Mouse (Mus musculus) lung, postnatal 4 days (tissue): ENCODE measurements around the gene Ptpn23.
"Not testable (repeated sequence)": the region's sequence is repeated elsewhere in the genome, so short reads cannot be mapped to it uniquely, and the experiment has no call there.

ENCODE experiments used
- DNase-seq, 2 experiments: peaks; one replicate each; pipeline ENCODE4 v3.0.0; 2021

Gene Ptpn23

DNA sequence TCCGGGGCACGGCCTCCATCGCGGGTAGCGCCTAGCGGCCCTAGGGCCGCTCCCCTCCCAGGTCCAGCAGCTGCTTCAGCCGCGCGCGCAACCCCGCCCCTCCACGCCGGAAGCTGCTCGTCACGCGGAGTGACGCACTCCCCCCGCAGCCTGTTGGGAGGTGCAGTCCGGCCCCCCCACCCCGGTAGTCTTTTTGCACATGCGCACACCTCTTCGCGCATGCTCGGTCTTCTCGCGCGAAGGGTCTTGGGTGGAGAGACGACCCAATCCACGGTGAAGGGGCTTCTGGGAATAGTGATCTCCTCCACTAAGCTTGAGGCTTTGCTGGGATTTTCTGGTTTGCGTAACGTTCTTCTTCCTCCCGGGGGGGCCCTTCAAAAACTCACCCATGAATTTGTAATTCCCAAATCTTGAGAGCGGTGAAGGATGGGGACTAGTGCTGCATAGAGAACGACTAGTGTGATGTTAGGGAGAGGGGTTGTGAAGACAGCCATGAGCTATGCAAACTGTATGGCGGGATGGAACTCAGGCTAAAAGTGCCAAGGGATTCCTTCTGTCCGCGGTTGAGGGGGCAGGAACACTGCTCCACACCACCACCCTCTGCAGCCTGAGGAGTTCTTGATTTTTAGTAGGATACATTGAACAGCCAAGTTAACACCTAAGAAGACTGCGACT, at the start of gene Ptpn23:
TSS of gene Ptpn23 (minus strand) at position 115 of the 675 bp plus-strand sequence.
- DNase-seq, result peak; percentile 96 to 97

DNA sequence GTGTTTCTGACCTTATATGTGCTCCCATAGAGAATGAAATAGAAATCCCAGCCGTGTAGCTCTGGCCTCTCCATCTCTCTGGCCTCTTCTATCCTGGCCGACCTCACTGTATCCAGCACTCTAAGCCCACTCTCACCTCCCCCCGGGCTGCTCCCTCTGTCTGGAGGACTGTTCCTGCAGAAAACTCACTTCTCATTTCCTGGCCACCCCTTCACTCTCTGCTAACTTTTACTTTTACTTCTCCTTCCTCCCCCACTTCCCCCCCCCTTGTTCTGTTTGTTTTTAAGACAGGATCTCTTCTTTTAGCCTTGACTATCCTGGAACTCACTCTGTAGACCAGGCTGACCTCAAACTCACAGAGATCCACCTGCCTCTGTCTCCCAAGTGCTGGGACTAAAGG, 44.5 kb upstream of the Ptpn23 start:
- no peak for DNase-seq

DNA sequence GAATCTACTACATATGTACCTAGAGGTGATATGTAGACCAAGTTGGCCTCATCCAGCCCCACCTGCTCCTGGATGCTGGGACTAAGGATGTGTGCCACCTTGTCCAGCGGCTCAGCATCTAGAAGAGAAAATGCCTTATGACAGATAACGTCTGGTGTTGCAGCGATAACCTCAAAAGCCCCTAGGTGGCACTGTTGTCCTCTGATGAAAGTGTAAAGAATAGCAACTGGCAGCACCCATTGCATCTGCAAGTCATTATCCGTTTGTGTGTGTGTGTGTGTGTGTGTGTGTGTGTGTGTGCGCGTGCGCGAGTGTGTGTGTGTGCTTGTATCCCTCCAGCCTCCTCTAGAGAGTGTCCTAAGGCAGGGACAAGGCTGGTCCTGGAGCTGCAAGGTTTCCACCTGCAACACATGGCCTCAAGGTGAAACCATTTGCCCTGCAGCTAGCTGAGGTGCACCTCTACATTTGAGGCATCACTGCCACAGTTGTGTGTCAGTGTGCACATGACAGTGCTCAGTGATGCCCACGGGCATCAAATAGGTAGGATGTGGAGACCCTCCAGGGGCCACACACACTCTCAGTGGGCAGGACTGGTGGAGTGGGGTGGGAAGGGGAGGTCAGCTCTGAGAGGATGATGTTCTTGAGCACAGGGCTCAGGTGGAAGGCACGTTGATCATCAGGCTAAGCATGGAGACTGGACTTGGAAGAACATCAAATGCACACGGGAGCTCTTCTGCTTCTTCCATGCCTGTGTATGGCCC, 41.0 kb upstream of the Ptpn23 start:
- DNase-seq, result peak; percentile 68 to 83

DNA sequence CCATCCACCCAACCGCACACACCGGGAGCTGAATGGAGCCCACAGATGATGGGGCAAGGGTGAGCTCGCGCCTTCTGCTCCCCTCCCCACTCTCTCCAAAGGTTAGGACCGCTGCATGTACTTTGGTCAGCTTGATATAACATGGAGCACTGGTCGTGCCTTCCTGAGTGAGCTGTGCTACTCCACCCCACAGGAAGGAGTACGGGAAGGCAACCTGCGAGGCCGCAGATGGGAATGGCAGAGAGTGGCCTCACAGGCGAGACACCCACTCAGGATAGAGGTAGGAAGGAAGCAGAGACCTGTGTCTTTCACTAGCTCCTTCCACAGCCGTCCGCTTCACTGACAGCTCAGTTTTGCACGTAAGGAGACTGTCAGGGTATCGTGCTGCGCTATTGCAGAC, 40.3 kb upstream of the Ptpn23 start:
- DNase-seq, result no peak

DNA sequence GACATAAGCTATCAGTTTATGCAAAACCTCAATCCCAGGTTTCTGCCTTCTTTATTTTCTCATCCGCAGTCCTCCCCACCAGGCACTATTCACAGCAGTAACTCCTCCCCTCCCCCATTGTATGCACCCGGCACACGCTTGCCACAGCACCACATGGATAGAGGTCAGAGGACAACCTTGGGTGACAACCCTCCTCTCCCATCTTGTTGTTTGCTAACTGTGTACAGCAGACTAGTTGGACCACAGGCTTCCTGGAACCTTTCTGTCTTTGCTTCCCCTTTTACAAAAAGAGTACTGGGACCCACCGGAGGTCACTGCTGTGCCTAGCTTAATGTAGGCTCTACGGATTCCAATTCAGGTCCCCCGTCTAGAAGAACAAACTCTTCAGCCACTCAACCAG, 32.5 kb upstream of the Ptpn23 start:
- no peak for DNase-seq

DNA sequence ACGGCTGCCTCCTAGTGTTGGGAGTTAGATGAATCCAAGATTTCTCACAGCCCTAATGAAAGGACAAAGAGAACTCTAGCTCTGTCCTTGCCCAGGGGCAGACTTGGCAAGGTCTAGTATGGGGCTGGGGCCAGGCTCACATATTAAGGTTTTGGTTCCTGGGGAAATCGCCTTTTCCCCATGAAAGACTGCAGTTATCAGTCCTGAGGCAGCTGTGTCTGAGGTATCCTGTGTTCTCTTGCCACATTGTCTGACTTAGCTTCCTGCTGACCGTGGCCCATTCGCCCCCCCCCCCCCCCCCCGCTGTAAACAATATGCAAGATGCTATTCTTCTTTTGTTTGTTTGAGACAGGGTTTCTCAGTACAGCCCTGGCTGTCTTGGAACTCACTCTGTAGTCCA, 32.0 kb upstream of the Ptpn23 start:
- DNase-seq, result peak in 1 of 2 experiments; percentile 37

DNA sequence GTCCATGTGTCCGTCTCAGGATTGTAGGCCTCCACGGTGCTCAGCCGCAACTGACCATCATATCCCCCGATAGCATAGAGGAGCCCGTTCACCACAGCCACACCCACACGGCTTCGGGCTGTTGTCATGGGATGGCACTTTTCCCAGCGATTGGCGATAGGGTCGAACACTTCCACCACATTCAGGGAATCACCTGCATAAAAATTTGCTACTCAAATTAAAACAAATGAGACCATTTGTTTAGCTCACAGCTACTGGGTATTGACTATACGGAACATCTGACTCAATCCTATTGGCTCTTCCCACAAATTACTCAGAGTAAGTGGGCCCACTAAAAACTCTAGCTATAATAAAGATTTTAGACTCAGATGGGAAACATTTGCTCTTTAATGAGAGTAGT, 28.0 kb upstream of the Ptpn23 start:
- no peak for DNase-seq

DNA sequence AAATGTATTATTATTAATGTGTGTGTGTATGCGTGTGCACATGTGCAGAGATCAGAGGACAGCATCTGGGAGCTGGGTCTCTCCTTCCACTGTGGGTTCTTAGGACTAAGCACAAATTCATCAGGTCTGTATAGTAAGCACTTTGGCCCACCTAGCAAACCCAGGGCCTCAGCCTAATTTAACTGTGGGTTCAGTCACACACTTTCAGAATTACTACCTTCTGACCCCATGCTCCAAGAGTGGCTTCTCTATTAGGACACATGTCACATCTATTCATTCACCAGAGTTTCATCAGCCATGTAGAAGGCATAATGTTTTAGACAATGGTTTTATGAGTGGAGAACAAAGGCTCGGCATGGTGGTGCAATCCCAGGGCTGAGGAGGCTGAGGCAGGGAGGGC, 25.0 kb upstream of the Ptpn23 start:
- DNase-seq, result no peak

DNA sequence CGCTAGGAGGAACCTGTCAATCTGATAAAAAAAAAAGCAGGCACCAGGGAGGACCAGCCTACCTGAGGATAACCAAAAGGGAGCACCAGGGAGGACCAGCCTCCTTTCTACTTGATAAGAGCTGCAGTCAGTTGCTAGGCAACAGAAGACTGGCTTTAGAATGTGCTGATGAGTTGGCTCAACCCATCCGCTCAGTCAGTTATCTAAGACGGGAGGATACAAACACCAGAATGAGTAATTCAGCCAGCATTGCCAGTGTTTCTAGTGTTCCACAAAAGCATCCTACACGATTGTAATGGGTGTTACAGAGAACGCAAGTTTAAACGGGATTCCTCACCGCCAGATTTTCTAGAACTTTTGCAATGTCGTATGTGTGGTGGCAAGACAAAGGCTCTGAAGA, 23.2 kb upstream of the Ptpn23 start:
- DNase-seq, result no peak

DNA sequence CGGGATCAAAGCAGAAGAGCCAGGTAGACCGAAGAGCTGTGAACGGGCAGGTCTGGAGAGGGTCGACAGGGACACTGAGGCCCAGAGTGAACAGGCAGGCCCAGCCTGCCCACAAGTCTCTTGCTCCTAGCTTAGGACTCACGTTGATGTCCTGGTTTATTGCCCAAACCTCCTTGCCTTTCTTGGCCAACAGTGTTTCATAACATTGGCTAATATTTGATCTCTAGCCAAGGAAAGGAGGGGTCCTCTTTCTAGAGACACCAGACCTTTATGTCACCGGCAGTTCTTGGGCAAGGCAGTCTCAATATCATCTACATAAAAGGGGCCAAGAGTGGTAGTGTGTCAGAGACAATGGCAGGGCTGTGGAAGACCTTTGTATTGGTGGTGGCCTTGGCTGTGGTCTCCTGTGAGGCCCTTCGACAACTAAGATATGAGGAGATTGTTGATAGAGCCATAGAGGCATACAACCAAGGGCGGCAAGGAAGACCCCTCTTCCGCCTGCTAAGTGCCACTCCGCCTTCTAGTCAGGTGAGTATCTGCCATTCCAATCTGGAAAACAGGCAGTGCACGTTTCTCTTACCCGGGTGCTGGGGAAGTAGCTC, 11.6 kb upstream of the Ptpn23 start, which contains the start of gene Ngp:
TSS of gene Ngp (plus strand) at position 237 of the 602 bp plus-strand sequence.
- DNase-seq, result no peak

DNA sequence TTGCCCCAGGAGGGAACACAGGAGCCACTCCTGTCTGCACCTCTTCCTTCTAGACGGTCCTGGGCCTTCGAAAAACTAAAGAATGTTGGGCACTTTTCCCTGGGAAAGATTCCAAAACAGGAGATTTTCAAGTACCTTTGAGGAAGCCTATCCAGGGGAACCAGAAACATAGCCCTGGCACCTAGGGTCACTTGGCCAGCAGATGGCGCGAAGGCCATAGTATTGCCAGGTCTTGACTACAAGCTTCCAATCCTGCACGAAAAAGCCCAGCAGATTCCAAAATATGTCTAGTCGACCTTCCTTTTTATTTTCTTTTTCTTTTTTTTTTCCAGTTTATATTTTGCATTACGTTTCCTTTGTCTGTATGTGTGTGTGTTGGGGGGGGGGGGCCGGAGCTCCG, 5.8 kb upstream of the Ptpn23 start:
- peak; percentile 82 to 83 for DNase-seq

DNA sequence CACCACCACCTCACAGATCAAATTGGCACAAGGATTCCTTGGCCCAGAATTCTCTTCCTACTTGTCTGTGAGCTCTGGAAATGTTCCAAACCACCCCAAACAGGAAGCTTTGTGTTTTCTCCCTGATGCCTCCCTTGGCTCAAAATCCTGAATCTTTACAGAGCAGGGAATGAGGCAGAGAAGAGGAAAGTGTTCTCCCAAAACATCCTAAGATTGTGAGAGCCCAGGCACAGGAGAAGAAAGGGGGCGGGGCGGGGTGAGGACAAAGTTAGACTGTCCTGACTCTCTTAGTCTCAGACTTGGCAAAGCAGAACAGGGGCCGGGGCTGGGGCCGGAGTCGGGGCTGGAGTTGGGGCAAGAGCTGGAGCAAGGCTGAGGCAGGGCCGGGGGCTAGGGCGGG, 4.9 kb upstream of the Ptpn23 start:
- DNase-seq, result peak; percentile 52 to 72

DNA sequence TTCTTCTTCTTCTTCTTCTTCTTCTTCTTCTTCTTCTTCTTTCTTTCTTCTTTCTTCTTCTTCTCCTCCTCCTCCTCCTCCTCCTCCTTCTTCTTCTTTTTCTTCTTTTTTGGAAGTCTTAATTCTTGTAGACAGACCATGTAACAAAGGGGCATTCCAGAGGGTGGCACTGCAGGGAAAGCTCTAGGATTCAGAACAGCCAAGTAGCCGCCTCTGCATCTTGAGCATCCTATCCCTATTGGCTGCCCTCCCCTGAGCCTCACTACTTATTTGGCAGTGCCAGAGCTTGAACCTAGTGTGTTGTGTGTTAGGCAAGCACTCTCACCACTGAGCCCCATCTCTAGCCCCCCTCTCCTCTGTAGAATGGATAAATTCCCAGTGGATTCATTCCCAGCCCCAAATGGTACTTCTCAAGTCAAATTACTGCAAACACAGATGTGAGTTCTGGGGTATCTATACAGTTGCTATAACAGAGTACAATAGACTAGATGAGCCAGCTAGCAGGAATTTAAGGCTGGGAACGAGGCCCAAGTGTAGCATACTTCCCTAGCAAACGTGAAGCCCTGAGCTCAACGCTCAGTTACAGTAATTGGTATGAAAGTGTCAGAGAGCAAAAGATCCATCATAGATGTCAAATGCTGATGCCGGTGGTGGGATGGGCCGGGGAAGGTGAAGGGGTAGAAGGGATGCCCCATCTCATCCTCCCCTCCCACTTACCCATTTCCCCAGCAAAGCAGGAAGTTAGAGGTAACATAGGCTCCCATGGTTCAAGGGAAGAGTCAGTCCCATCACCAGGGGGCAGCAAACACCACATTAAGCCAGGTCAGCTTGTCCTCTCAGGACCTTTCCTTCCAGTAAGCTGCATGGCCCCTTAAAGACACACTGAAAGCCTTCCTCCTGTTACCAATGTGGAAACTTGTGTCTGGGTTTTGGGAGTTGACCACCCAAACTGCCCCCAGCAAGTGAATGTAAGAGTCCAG, 3.2 kb upstream of the Ptpn23 start:
- DNase-seq, result peak; percentile 83 to 90

DNA sequence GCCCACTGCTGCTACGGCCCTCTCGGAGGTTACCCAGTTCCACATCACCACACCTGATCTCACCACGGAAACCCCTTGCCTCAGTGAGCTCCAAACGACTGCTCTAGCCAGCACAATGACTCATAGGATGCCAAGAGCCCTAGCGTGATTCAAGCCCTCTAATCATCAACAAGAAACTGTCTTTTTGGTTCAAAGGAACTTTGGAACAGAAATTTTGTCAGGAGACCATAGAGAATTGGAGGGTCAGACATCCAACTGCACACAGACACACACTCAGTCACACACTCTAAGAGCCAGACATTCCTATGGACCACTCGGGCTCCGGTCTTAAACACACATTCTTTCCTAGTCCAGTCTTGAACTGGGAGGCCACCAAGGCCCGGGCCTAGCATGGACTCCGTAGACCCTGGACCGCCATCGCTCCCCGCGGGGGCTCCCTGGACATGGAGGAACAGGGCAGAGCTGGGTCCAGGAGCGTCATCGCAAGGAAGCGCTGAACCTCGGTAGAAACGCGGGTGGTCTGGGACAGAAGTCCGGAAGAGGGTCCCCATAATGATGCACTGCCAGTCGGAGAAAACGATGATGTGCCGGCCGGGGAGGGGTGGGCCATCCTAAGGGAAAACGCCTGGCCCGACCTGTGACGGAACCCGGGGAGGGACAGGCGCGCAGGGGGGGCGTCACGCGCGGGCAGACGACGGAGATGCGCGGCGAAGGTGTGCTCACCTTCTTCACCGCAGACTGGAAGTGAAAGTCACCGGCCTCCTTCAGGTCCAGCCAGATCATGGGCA, 508 bp downstream of the Ptpn23 start:
- no peak for DNase-seq

DNA sequence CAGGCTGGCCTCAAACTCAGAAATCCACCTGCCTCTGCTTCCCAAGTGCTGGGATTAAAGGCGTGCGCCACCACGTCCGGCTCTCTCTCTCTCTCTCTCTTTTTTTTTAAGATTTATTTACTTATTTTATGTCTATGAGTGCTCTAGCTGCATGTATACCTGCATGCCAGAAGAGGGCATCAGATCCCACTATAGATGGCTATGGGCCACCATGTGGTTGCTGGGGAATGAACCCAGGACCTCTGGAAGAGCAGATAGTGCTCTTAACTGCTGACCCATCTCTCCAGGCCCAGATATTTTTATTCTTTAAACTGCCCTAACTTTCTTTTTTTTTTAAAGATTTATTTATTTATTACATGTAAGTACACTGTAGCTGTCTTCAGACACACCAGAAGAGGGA, 4.8 kb downstream of the Ptpn23 start:
- DNase-seq, result not testable (repeated sequence)

DNA sequence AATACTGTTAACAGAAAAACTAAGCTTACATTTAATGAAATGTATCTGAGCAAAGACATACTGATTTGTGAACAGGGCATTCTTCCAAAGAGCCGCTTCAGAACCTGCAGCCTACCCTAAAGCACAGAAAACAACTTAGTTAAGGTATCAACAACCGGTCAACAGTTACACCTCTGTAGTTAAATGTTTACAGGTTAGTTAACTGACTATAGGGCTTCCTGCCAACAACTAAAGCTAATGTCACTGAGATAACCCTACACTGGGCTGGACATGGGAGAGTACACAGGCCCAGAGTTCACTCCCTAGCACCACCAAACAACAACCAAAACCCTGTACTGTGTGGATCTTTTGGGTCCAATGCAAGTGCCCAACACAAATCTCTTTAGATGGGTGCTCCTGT, 5.3 kb downstream of the Ptpn23 start:
- no peak for DNase-seq

DNA sequence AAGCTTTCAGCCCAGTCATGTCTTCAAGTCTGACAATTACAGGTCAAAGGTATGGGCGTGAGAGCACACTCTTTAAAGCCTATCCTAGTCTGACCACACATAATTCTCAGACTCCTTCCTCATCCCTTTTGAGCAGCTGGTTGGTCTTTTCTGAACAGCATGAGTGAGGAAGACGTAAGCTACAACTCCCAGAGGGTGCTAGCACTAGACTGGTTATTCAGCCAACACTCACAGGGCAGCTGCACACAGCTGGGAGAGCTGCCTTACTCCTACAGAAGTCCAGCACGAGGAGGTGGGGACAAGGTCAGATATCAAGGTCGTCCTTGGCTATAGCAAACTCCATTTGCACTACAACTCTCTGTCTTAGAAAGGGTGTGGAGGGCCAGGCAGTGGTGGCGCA, 7.4 kb downstream of the Ptpn23 start:
- DNase-seq, result peak; percentile 40 to 74

DNA sequence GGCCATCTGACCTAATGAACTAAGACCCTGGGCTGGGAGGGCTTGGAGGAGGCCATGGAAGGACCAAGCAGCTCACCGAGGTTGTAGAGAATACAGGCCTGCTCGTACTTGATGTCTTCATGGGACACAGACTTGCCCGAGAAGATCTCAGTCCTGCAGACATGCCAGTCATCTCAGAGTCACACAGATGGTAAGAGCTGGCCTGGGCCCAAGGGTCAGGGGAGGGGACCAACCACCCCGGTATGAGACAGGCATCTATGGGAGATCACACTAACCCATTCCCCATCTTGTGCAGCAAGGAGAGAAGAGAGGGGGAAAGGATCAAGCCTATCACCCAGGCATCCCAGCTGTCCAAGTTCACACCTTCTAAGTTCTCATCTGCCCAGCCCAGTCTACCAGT, 14.7 kb downstream of the Ptpn23 start:
- no peak for DNase-seq

DNA sequence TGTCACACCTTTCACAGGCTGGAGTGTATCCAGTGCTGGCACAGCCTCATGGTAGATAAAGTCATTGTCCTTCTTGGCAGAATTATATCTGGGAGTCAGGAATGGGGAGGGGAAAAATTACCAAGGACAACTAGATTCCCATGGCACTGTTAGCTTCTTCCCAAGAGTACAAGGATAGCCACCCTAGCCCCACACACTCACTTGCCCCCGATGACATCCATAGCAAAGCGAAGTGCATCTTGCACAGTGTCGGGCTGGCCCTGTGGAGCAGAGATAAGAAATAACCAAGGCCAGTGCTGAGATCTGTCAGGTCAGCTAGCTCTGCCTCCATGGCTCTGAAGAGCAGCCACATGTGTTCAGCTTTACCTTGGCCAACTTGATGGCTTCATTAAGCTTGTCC, 17.2 kb downstream of the Ptpn23 start:
- no peak for DNase-seq

DNA sequence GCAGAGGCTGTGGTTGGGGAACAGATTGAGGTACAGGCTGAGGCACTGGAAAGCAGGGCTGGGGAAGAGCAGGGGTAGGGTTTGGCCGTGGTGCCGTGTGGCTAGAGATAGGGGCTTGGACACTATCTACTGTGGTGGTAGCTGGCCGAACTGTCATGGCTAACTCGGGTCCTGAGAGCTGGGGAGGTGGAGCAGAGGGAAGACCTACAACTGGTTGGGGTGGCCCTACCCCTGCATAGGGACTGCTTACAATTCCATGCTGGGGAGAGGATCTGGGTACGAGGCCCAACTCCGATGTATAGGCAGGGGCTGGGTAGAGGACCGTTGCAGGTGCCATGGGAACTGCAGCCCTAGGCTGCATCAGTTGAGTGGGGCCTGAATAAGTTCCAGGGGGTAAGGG, 20.0 kb downstream of the Ptpn23 start:
- DNase-seq, result no peak

DNA sequence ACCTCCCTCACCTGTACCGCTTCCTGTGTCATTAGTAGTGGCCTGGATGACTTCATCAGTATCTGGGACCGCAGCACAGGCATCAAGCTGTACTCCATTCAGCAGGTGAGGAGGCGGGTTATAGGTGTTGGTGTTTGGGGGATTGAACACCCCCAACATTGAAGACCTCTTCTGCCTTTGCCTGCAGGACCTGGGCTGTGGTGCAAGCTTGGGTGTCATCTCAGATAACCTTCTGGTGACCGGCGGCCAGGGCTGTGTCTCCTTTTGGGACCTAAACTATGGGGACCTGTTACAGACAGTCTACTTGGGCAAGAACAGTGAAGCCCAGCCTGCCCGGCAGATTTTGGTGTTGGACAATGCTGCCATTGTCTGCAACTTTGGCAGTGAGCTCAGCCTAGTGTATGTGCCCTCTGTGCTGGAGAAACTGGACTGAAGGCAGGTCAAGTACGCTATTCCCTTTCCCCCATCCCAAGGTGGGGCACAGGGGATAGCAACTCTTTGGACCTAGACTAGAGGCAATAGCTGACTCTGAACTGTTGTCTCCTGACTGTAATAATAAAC, 23.6 kb downstream of the Ptpn23 start:
- DNase-seq, result no peak

DNA sequence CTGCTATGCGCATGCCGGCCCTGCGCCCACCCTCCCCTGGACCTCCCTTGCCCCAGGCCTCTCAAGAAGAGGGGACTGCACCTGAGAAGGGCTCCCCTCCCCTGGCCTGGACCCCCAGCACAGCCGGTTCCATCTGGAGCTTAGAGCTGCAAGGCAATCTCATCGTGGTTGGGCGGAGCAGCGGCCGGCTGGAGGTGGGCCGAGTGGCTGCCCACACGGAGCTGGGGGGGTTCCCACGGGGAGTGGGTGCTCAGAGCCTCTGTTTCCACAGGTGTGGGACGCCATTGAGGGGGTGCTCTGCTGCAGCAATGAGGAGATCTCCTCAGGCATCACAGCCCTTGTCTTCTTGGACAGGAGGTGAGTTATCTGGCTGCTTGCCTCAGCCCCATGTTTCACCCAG, 26.7 kb downstream of the Ptpn23 start:
- DNase-seq, result no peak
